Mouse (Mus musculus) erythroid progenitor cell, adult 5-6 weeks (primary cell): ENCODE data around the gene Trmt2b. TPM values are rescaled to one million over a fixed set of nuclear protein-coding genes. Genes with fewer than 3 reads are reported as not detected.
"Not testable (repeated sequence)": the region's sequence is repeated elsewhere in the genome, so short reads cannot be mapped to it uniquely, and the experiment has no call there.

Experiments
- ATAC-seq: replicated peaks from 2 replicates; pipeline ENCODE4 v1.8.0; 2016; ENCODE audit warnings: moderate number of reproducible peaks, mild to moderate bottlenecking, moderate TSS enrichment, inconsistent platforms; ENCODE audit not compliant: poor library complexity, low FRiP score, severe bottlenecking
- total RNA-seq, 2 experiments: library from RNA; stranded (forward) in 1 of 2; stranded (reverse) in 1 of 2; fragments of 150-400 nt in 1 of 2; fragments of 186-747, 209-891 nt in 1 of 2; gene quantifications; 2 replicates each; pipeline versions ENCODE4 v1.2.3 to v1.2.4; 2015 to 2017; ENCODE audit warnings: low replicate concordance in 2 of 2

The Trmt2b gene
- total RNA-seq (2015; ENCODE audit: low replicate concordance) (10.5 and 12.6 TPM in 2 replicates), total RNA-seq (2017; ENCODE audit: low replicate concordance) (7.7 and 8.0 TPM in 2 replicates)

DNA sequence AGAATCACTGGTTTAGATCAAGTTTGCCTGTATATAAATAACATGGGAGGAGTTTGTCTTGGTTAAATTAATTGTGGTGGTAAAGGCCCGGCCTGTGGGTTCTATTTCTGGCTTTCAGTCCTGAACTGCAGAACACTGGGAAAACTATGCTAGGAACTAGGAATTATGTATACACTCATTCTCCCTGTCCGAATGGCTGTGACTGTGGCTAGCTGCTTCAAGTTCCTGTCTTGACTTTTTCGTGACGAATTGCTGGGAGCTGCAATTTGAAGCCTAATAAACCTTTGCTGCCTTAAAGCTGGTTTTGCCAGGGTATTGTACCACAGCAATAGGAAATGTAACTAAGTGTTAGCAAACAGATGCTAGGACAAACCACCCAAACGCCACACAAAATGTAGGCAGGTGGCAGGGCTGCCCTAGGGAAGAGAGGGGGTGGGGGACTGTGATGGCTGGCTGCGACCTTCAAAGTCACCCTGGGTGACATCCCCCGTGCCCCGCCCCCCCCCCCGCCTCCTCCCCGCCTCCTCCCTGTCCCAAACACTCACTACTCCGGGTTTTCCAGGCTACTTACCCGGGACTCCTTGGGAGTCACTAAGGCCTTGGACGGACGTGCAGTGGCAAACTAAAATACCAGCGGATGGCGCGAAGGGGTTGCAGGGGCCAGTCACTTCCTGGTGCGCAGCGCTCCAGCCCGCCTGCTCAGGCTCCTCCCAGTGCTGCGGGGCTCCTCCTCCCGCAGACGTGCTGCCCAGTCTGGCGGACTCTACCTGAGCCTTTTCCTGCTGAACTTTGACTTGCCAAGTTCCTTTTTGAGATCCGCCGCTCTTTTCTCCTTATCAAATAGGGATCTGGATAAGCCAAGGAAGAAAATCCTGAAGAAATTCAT, at the start of gene Trmt2b:
Trmt2b (minus strand) TSS at position 710 of the 886 bp plus-strand sequence.
- ATAC-seq, result peak; percentile 100

DNA sequence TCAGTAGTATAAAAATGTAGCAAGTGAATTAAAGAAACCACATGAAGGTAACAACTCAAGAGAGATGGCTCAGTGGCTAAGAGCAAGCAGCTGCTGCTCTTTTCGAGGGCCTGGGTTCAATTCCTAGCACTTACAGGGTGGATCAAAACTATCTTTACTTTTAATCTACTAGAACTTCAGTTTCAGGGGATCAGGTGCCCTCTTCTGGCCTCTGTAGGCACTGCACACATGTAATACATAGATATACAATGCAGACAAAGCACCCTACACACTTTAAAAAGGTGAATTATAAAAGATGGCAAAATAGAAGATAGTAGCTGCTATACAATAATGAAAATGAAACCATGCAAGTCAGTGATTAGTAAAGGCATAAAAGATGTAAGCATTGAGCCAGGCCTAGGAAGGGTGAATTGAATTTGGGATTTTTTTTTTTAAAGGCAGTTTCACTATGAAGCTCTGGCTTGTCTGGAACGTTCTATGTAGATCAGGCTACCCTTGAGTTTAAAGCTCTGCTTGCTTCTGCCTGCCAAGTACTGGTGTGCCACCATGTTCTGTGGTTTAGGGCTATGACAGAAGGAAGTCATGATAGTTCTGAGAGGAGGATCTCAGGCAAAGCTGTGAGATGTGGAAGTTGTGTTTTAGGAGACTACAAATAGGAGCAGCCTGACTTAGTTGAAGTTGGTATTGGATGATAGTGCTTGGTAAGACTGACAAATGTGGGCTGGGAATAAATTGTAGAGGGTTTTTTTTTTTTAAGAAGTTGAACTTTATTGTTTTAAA, 42.6 kb upstream of the Trmt2b start:
- ATAC-seq, result no peak

DNA sequence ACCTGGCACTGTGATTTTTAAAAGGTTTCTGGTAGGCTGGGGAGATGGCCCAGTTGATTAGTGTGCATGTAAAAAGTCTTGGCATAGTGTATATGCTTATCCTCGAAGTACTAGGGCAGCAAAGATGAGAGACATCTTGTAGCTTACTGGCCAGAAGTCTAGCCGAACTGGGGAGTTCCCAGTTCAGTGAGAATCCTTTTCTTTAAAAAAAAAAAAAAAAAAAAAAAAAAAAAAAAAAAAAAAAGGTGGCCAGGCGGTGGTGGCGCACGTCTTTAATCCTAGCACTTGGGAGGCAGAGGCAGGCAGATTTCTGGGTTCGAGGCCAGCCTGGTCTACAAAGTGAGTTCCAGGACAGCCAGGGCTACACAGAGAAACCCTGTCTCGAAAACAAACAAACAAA, 34.4 kb upstream of the Trmt2b start:
- ATAC-seq, result not testable (repeated sequence)

DNA sequence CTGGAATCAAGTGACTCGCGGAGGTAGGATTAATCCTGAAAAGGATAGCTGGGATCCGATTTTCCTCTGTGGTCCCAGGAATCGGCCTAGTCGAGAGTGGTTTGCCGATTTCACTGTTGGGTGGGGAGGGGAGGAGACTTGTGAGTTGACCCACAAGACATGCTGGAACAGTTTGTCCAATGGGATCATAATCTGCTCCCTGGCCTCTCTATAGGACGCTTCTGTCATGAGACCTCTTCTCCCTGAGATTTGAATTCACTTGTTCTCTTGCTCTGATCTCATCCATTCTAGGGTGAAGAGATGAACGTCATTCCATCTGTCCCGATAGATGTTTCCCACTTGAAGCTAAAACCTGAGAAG, 31.5 kb upstream of the Trmt2b start:
- peak; percentile 82 for ATAC-seq

DNA sequence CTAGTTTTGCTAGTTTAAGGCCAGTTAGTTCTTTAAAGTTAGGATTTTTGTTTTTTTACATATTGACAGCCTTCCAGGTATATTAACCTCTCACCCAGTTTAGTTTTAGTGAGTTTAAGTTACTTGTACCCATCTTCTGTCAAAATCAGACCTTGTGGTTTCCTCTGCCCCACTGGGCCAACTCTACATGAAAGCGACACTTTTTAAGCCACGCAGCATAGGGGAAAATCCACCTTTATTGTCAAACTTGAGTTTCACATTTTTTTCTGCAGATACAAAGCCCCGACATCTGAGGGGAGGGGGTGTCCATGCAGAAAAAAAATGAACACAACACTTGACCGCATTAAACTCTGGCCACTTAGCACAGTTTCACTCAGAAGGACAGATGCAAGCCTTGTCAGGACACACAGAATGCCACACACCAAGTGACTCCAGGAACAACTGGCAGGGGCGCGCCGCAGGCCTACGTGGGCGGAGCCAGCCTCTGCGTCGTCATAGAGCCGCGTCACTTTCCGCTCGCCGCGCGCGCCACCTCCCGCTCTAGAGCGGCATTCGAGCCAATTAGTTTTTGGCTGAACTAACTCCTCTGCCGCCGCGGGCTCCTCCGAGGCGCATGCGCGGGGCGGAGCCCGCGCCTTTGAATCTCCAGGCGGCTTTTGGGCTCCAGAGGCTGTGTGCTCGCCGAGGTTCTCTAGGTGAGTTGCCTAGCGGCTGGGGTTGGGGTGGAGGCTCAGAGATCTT, 30.9 kb upstream of the Trmt2b start, which contains the start of gene Cenpi:
Cenpi (plus strand) TSS at position 551 of the 741 bp plus-strand sequence.
- ATAC-seq, result peak; percentile 99

DNA sequence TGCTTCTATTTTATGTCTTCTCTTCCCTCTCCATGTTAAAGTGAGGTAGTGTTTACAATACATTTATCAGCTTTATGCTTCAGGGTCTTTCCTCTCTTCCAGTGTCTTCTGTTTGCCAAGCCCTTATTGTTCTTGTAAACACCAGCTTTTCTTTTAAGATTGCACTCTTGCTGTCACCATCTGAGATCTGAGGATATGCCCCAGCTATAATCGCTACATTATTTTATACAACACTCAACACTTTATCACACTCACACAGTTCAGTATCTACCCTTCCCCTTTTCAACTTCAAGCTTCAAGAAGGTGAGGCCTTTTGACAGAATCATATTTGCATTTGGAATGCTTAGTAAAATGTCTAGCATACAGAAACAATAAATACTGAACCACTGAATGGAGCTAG, 26.5 kb upstream of the Trmt2b start:
- ATAC-seq, result no peak

DNA sequence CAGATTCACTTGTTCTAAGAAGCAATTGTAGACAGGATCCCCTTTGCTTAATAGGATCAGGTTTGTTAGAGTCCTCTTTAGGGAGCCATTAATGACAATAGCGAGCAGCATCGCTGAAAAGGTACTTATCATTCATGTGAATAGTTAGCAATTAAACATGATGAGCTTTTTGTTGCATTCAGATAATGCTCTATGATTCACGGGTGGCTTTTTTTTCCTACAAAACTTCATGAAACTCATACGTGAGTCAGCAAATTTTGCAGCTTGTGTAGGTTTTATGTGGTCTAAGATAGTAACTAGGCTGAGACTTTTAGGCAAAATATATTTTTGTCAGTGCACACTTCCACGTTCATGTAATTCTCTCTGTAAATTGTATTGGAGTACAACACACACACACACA, 23.4 kb upstream of the Trmt2b start:
- no peak for ATAC-seq

DNA sequence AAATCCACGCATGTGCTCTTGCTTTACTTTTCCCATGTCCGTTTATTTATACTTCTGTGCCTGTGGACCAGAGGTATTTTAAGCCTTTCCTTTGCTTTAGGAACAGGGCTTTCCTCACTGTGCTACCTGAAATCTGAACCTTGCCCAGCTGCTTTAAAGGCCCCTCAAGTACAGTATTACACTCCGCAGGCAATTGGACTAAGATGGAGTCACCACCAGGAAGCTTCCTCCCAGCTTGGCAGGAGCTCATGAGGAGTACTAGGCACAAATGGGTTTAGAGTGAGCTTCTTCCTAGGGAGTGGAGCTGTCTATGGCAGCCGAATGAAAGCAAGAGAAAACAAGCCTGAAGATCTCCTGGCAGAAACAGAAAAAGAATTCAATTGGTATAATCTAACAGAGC, 20.4 kb upstream of the Trmt2b start:
- ATAC-seq, result no peak

DNA sequence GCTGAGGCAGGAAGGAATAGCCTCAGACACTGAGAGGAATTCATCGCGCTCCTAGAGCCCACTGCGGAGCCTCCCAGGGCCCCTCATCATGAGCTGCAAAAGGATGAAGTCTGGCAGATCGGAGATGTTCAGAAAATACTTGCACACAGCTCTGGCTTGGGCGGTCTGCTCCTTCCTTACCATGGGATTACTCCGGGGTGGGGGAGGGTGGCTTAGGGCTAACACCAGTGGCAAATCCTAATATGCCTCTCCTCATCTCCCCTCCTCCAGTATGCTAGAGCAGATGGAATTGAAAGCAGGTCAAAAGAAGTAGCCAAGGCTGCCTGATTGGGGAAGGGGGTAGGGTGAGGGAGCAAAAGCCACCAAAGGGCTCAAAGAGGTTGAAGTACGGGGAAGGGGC, 20.0 kb upstream of the Trmt2b start:
- ATAC-seq, result no peak

DNA sequence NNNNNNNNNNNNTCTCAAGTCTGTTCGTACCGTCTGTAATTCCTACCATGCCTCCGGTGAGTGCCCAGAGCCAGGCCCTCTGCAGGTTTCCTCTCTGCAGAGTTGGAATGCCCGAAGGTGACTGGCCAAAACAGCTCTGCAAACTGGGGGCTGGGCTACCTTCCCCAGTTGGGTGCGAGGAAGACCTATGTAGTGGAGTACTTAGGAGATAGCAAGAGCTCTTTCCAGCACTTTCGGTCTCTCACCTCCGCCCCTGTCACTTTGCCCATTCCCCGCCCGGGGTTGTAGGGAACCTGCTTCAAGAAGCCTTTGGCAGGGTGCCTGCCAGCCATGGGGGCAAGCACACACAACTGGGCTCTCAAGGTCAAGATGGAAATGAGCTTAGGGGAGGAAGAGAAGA, 19.5 kb upstream of the Trmt2b start:
- no peak for ATAC-seq

DNA sequence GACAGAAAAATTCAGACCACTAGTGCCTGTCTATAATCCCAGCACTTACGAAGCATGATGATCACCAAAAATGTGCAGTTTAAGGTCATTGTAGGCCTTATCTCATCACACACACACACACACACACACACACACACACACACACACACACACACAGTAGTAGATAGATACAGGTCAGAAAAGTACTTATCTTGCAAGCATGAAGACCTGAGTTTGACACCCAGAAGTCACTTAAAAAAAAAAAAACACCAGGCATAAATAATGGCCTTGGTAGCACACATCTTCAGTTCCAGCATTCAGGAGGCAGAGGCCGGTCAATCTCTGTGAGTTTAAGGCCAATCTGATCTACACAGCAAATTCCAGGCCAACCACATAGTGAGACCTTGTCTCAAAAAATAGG, 10.5 kb upstream of the Trmt2b start:
- no peak for ATAC-seq

DNA sequence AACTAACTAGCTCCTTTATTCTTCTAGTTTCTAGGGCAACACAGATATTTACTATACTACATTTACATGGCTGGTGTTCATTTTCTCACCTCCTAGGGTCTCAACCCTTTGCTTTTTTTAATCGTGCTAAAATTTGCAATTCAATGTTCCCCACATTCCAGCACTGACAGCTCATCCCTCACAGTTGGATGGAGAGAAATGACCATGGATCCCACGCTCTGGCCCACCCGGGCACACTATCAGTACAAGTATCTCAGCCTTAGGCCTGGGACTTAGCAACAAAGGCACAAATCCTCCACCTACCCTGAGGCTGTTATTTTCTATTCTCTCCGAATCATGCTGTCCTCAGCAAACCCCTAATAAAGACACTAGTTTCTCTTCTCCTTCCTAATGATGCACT, 9.0 kb upstream of the Trmt2b start:
- no peak for ATAC-seq

DNA sequence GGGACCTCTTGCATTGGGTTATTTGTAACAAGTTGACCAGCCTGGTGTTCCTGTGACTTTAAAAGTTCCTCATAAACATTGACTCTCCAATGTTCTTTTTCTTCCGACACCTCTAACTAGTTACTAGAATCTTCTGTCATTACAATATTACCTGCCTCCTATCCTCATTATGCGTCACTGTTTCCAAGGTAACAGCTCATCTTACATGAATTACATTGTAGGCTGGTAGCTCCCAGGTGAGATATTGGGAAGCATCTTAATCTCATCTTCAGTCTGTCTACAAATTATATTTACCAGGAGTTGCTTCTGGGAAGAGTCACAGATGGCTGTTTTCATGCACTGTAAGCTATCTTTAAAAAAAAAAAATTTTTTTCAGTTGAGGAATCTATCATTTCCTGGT, 8.3 kb upstream of the Trmt2b start:
- ATAC-seq, result no peak

DNA sequence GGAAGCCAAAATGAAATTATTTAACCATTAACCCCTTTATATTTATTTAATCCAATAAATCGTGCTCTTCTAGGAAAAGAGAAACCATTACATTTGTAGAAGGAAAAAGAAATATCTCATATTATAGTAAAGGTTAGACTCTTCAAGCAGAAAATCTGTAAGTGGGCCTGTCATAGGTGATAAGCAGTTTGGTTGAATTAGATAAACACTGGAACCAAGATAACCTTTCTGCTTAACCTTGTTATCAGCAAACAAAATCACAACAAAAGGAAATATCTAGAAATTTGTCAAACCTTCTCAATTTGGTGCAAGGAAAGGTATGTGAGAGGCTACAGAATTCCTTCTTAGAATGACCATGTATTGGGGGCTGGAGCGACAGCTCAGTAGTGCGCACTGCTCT, 3.7 kb upstream of the Trmt2b start:
- no peak for ATAC-seq

DNA sequence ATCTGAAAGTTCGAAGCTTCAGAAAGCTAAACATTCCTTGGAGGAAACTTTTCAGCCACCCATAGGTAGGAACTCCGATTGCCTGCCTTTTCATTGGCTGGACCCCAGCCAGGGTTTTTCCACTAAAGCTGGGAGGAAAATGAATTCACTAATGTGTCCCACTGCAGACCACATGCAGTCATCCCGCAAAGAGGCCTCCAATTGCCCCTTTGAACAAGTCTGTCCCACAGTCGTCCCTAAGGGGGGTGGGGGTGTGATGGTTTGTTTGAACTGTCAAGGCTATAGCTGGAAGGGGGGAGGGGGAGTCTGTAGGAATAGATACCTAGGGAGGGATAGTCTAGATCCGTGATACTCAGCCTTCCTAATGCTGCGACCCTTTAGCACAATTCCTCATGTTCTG, 1.1 kb downstream of the Trmt2b start:
- no peak for ATAC-seq

DNA sequence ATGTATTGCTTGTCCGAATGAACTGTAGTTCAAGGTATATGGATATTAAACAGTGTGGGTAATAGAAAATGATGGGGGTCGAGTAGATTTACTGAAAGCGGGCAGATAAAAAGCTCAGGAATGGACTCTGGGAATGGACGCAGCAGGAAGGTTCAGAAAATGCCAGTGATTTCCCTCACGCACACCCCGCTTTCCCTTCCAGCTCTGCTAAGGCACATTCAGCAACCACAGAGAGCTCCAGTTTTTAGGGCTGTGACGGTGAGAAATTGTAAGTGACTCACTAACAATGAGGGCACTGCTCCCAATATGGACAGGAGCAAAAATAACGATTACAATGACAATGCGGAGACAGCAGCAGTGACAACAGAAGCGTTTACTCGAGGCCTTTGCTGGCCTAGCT, 14.7 kb downstream of the Trmt2b start:
- no peak for ATAC-seq

DNA sequence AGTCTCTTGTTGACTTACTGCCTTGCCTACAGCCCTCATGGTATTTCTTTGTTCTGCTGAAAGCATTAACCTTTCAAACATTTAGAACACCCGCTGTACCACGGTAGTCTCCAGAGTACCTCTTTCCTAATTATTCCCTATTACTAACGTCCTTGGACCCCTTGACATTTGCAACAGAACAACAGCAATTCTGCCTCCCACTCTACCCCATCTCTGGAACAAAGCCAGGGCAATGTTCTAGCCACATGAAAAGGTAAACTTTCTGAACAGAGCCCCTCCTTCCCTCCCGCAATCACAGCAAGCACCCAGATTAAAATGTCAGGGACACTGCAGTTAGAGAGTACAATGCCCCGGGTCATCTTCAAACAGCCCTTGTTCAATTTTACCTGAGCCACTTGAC, 15.6 kb downstream of the Trmt2b start:
- no peak for ATAC-seq

DNA sequence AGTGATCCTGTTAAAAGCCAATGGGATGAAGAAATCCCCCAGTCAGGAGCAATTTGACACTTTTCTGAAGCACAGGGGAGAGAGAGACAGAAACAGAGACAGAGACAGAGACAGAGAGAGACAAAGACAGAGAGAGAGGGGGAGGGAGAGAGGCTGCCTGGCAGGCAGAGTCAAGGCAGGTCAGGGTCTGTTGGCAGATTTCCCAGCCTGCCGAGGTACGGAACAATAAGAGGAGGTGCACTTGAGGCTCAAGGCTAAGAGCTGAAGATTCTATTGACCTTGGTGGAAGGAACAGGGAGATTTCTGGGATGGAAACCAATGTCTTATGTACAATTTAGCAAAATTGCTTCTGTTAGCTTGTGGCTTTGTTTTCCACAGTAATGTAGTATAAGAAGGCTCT, 28.6 kb downstream of the Trmt2b start:
- no peak for ATAC-seq

DNA sequence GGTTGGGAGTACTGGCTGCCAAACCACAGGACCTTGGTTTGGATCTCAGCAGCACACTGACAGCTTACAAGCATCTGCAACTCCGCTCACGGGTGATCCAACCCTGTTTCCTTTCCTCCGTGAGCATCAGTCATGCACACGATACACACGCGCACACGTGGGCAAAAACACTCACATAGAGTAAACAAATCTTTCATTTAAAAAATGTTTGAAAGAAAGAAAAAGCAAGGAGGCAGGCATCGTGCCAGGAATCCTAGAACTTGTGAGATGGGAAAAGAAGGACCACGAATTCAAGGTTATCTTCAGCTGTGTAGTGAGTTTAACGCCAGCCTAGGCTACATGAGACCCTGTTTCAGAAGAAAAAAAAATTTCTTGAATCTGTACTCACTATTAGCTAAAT, 30.8 kb downstream of the Trmt2b start:
- no peak for ATAC-seq

DNA sequence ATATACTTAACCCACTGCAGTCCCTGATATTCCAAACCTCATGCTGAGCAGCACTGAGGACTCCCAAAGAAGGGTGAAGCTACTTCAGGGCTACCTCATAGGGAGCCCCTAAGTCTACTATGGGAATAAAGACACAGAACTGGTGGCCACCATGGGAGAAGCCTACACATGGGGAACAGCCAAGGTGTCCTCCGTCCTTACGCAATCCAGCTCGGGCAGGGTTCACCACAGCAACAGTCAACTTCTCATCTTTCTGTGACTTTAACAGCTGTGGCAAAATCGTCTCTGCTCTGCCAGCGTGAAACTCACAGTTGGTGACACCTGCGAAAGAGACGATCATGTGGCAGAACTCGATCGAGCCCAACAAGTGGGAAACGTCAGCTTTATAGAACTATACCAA, 38.5 kb downstream of the Trmt2b start:
- ATAC-seq, result no peak
